Mouse (Mus musculus) embryonic fibroblast, embryonic 13.5 days (primary cell): ENCODE data around the gene Mettl7a3.

Experiments used
- CTCF ChIP-seq: IDR thresholded peaks from 2 replicates; pipeline ENCODE4 v1.5.1; 2011; ENCODE audit warnings: mild to moderate bottlenecking, control low read depth, low read length, moderate library complexity, borderline replicate concordance; ENCODE audit not compliant: insufficient read depth
- POLR2A ChIP-seq: IDR thresholded peaks from 2 replicates; pipeline ENCODE4 v1.6.1; 2011; ENCODE audit warnings: low read depth, mild to moderate bottlenecking, control low read depth, low read length, moderate library complexity

DNA sequence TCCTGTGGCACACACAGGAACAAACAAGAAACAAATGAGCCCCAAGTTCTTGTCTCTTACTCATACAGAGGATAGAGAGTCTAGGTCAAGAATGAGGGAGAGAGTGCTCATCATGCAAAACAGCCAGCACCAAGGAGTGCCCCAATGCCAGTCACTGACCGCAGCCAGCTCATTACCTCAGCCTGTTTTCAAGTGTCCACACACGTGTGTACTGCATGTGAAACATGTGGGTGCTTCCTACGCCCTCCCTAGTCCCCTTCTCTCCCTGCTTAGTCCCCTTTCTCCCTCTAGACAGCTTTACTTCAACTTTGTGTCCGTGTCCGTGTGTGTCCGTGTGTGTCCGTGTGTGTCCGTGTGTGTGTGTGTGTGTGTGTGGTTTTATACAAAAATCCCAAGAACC lies 44.9 kb downstream of the Mettl7a3 start:
- TF ChIP-seq CTCF (no peak), POLR2A (no peak)
